Mouse (Mus musculus) embryonic fibroblast, embryonic 13.5 days (primary cell): ENCODE data around the gene Flvcr2.

Source experiments
- CTCF ChIP-seq: IDR thresholded peaks from 2 replicates; pipeline ENCODE4 v1.5.1; 2011; ENCODE audit warnings: mild to moderate bottlenecking, control low read depth, low read length, moderate library complexity, borderline replicate concordance; ENCODE audit not compliant: insufficient read depth
- POLR2A ChIP-seq: IDR thresholded peaks from 2 replicates; pipeline ENCODE4 v1.6.1; 2011; ENCODE audit warnings: low read depth, mild to moderate bottlenecking, control low read depth, low read length, moderate library complexity

DNA sequence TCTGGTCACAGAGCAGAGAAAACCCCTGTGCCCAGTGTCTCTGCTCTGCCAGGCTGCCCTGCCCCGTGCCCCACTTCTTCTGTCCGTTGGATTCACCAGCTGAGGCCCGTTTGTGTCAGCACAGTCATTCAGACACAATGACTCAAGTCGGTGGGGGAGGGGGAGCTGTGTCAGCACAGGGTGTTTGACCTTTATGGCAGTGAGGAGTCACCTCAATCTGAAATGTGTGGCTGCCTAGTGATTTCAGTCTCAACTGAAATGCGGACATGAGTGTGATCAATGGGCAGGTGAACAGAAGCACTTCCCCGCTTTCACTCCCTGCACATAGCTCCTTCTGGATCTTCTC lies 16.4 kb upstream of the Flvcr2 start:
- TF ChIP-seq CTCF: no peak
- no peak for TF ChIP-seq POLR2A
